Mouse (Mus musculus): Measurements from ENCODE around the gene Zfp688.
"Not testable (repeated sequence)": the region's sequence is repeated elsewhere in the genome, so short reads cannot be mapped to it uniquely, and the experiment has no call there.

Gene Zfp688

GRCm38 (mm10) chr7:127421388-127422191 lies at the start of gene Zfp688:
Zfp688 (minus strand) TSS chr7:127422068.
- peak; percentile 58 for DNase-seq (ENCODE audit: extremely low spot score, low read depth, low spot score)

GRCm38 (mm10) chr7:127471646-127472010 lies 49.8 kb upstream of the Zfp688 start:
- no peak for DNase-seq (ENCODE audit: extremely low spot score, low read depth, low spot score)

- peak; percentile 83 for DNase-seq (ENCODE audit: extremely low spot score, low read depth, low spot score)
Observed at GRCm38 (mm10) chr7:127470743-127471645, 49.1 kb upstream of the Zfp688 start.

- DNase-seq (ENCODE audit: extremely low spot score, low read depth, low spot score): no peak
Observed at GRCm38 (mm10) chr7:127470011-127470715, 48.3 kb upstream of the Zfp688 start.

GRCm38 (mm10) chr7:127466606-127467005 lies 44.7 kb upstream of the Zfp688 start:
- DNase-seq (ENCODE audit: extremely low spot score, low read depth, low spot score): no peak

GRCm38 (mm10) chr7:127465670-127466069 lies 43.8 kb upstream of the Zfp688 start:
- not testable (repeated sequence) for DNase-seq (ENCODE audit: extremely low spot score, low read depth, low spot score)

GRCm38 (mm10) chr7:127465191-127465590 lies 43.3 kb upstream of the Zfp688 start:
- DNase-seq (ENCODE audit: extremely low spot score, low read depth, low spot score): no peak

GRCm38 (mm10) chr7:127459311-127459710 lies 37.4 kb upstream of the Zfp688 start, which contains the start of gene Prr14:
Prr14 (plus strand) TSS chr7:127459611.
- not testable (repeated sequence) for DNase-seq (ENCODE audit: extremely low spot score, low read depth, low spot score)

- DNase-seq (ENCODE audit: extremely low spot score, low read depth, low spot score): not testable (repeated sequence)
Observed at GRCm38 (mm10) chr7:127458371-127459122, 36.7 kb upstream of the Zfp688 start.

GRCm38 (mm10) chr7:127454905-127455304 lies 33.0 kb upstream of the Zfp688 start:
- no peak for DNase-seq (ENCODE audit: extremely low spot score, low read depth, low spot score)

- no peak for DNase-seq (ENCODE audit: extremely low spot score, low read depth, low spot score)
Observed at GRCm38 (mm10) chr7:127453056-127453455, 31.2 kb upstream of the Zfp688 start.

GRCm38 (mm10) chr7:127449966-127450365 lies 28.1 kb upstream of the Zfp688 start:
- no peak for DNase-seq (ENCODE audit: extremely low spot score, low read depth, low spot score)

GRCm38 (mm10) chr7:127448521-127449300 lies 26.8 kb upstream of the Zfp688 start, which contains the start of gene Zfp689:
Zfp689 (minus strand) TSS chr7:127449158.
- peak; percentile 98 for DNase-seq (ENCODE audit: extremely low spot score, low read depth, low spot score)

- DNase-seq (ENCODE audit: extremely low spot score, low read depth, low spot score): no peak
Observed at GRCm38 (mm10) chr7:127443976-127444375, 22.1 kb upstream of the Zfp688 start.

- DNase-seq (ENCODE audit: extremely low spot score, low read depth, low spot score): no peak
Observed at GRCm38 (mm10) chr7:127437724-127438123, 15.9 kb upstream of the Zfp688 start.

- DNase-seq (ENCODE audit: extremely low spot score, low read depth, low spot score): no peak
Observed at GRCm38 (mm10) chr7:127435206-127435605, 13.3 kb upstream of the Zfp688 start.

- no peak for DNase-seq (ENCODE audit: extremely low spot score, low read depth, low spot score)
Observed at GRCm38 (mm10) chr7:127426354-127426753, 4.5 kb upstream of the Zfp688 start.

- DNase-seq (ENCODE audit: extremely low spot score, low read depth, low spot score): no peak
Observed at GRCm38 (mm10) chr7:127425911-127426310, 4.0 kb upstream of the Zfp688 start.

GRCm38 (mm10) chr7:127425291-127425690 lies 3.4 kb upstream of the Zfp688 start:
- DNase-seq (ENCODE audit: extremely low spot score, low read depth, low spot score): no peak

GRCm38 (mm10) chr7:127422247-127422646 lies 379 bp upstream of the Zfp688 start:
- no peak for DNase-seq (ENCODE audit: extremely low spot score, low read depth, low spot score)
